Mouse (Mus musculus): ENCODE measurements around the gene Alk. TPM values are rescaled to one million over a fixed set of nuclear protein-coding genes. Genes with fewer than 3 reads are reported as not detected.

The Alk gene
- total and polyA plus RNA-seq, 3 experiments: 0.02 TPM; not detected in 2

DNA sequence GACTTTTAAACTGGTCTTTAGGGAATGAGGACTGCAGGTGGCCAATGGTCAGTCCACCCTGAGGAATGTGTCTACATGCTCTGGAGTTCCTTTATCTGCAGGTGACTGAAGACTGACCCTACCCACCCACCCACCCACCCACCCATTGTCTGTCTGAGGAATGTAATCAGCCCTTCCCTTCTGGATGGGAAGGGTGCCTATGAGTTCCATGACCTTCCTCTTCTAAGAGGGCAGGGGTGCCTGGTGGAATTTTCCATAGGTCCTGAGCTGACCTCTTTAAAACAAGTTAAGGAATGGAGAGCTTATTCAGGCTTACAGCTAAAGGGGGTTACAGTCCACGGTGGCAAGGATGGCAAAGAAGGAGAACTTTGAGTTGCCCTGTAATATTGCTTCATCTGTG, 43.7 kb downstream of the Alk start:
- no peak overlapping the region for H3K27ac ChIP-seq
- no peaks in the 10 kb centered on the region for H3K36me3 ChIP-seq (ENCODE audit: control insufficient read depth, insufficient read depth, low read length)
- WGBS: 69% methylated on average over 1 of the region's 1 CpGs
- no peaks in the 10 kb centered on the region for H3K27me3 ChIP-seq (ENCODE audit: control insufficient read depth, insufficient read depth, low read length)
- no peak for TF ChIP-seq CTCF (IDR thresholded peaks at IDR 0.05)
- TF ChIP-seq EP300 (IDR thresholded peaks at IDR 0.05; ENCODE audit: insufficient read depth, low read depth, low read length): no peak
- TF ChIP-seq POLR2A (IDR thresholded peaks at IDR 0.05; ENCODE audit: insufficient read depth, low read depth, low read length): no peak
- H3K79me2 ChIP-seq (replicated peaks; ENCODE audit: control insufficient read depth, insufficient read depth, low read length): no peaks in the 10 kb centered on the region
- no peak for DNase-seq
- H3K4me1 ChIP-seq (ENCODE audit: control insufficient read depth, insufficient read depth, low read length): no peaks in the 10 kb centered on the region
- no peak overlapping the region for H3K4me3 ChIP-seq
- intact Hi-C loops (cut with DNase I): no loop called here
- no peak overlapping the region for H3K9ac ChIP-seq (ENCODE audit: low read depth, low read length)

DNA sequence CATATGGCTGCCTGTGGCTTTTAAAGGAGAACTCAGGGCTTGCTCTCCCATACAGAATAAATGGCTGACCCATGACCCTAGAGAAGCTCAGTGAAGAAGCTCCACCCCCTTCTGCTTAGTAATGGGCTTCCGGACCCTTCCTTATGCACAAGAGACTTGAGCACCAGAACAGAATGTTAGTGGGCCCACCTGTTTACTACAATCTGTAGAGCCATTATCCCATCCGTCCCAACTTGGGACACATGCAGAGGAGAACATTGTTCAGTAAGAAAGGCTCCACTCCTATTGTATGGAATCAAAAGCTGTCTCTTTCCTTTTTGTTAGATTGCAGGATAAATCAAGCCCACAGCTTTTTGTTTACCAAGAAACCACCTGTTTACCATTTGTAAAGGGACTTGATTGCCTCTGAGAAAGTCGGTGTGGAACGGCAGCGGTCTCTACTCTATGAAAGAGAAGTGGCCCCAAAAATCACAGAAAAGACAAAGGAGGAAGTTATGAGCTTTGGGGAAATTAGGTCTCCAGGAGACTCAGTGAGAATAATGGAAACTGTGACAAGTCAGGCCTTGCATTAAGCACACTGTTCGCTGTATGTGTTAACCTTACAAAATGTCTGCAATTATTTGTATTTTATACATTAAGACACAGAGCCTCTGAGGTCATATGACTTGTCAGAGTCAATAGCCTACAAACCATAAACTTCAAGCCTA, 47.2 kb downstream of the Alk start:
- H3K27me3 ChIP-seq (ENCODE audit: control insufficient read depth, insufficient read depth, low read length): no peaks in the 10 kb centered on the region
- no peak overlapping the region for H3K4me3 ChIP-seq
- no peak for DNase-seq
- WGBS: 87% methylated on average over 6 of the region's 6 CpGs
- TF ChIP-seq POLR2A (IDR thresholded peaks at IDR 0.05; ENCODE audit: insufficient read depth, low read depth, low read length) (no peak), CTCF (IDR thresholded peaks at IDR 0.05) (no peak), EP300 (IDR thresholded peaks at IDR 0.05; ENCODE audit: insufficient read depth, low read depth, low read length) (no peak)
- H3K36me3 ChIP-seq (ENCODE audit: control insufficient read depth, insufficient read depth, low read length): no peaks in the 10 kb centered on the region
- H3K79me2 ChIP-seq (replicated peaks; ENCODE audit: control insufficient read depth, insufficient read depth, low read length): no peaks in the 10 kb centered on the region
- intact Hi-C loops (cut with DNase I): no loop called here
- H3K27ac ChIP-seq: no peak overlapping the region
- no peak overlapping the region for H3K9ac ChIP-seq (ENCODE audit: low read depth, low read length)
- H3K4me1 ChIP-seq (ENCODE audit: control insufficient read depth, insufficient read depth, low read length): no peaks in the 10 kb centered on the region

DNA sequence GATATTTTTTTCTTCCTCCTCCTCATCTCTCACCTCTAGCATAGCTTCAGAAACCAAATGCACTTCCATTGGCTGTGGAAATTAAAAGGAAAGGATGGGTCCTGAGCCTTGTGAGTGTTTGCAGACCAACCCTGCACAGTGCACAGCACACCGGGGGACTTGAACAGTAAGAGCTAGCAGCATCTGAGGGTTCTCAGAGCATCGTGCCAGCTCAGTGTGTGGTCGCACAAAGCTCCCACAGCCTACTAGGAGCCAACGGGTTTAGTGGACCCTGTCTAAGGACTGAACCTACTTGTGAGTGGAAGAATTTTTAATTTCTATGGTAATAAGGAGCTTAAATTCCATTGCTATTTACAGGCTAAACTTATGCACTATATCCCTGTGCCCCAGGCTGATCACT, 58.2 kb downstream of the Alk start:
- no peaks in the 10 kb centered on the region for H3K79me2 ChIP-seq (replicated peaks; ENCODE audit: control insufficient read depth, insufficient read depth, low read length)
- no peak for TF ChIP-seq EP300 (IDR thresholded peaks at IDR 0.05; ENCODE audit: insufficient read depth, low read depth, low read length)
- no peak for TF ChIP-seq CTCF (IDR thresholded peaks at IDR 0.05)
- no peak for TF ChIP-seq POLR2A (IDR thresholded peaks at IDR 0.05; ENCODE audit: insufficient read depth, low read depth, low read length)
- H3K4me1 ChIP-seq (ENCODE audit: control insufficient read depth, insufficient read depth, low read length): no peaks in the 10 kb centered on the region
- intact Hi-C loops (cut with DNase I): no loop called here
- 80% methylated on average over 4 of the region's 4 CpGs for WGBS
- H3K27me3 ChIP-seq (ENCODE audit: control insufficient read depth, insufficient read depth, low read length): no peaks in the 10 kb centered on the region
- no peak overlapping the region for H3K9ac ChIP-seq (ENCODE audit: low read depth, low read length)
- DNase-seq: no peak
- no peaks in the 10 kb centered on the region for H3K36me3 ChIP-seq (ENCODE audit: control insufficient read depth, insufficient read depth, low read length)
- H3K4me3 ChIP-seq: no peak overlapping the region
- H3K27ac ChIP-seq: no peak overlapping the region

DNA sequence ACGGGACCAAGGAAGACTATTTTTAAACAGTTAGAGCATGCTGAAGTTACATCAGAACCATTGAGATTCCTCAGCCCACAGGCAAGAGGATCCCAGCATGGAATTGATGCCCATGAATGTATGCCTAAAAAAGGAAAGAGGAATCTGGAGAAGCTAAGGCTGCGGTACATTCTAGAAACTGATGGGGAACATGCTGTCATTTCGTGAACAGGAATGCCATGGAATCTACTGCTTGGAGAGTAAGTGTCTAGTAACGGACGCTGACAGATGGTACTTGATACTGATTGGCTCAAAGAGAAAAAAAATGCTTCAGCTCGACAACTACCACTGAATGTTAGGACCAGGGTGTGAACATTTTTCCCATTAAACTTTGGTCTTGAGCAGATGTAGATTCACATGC, 69.1 kb downstream of the Alk start:
- Histone ChIP-seq H3K9ac (ENCODE audit: low read depth, low read length) (no peak overlapping the region), H3K27ac (no peak overlapping the region), H3K79me2 (replicated peaks; ENCODE audit: control insufficient read depth, insufficient read depth, low read length) (no peaks in the 10 kb centered on the region), H3K36me3 (ENCODE audit: control insufficient read depth, insufficient read depth, low read length) (no peaks in the 10 kb centered on the region), H3K4me1 (ENCODE audit: control insufficient read depth, insufficient read depth, low read length) (no peaks in the 10 kb centered on the region), H3K4me3 (no peak overlapping the region), H3K27me3 (ENCODE audit: control insufficient read depth, insufficient read depth, low read length) (no peaks in the 10 kb centered on the region)
- 65% methylated on average over 6 of the region's 6 CpGs for WGBS
- no peak for TF ChIP-seq EP300 (IDR thresholded peaks at IDR 0.05; ENCODE audit: insufficient read depth, low read depth, low read length)
- no peak for TF ChIP-seq POLR2A (IDR thresholded peaks at IDR 0.05; ENCODE audit: insufficient read depth, low read depth, low read length)
- no peak for TF ChIP-seq CTCF (IDR thresholded peaks at IDR 0.05)
- intact Hi-C loops (cut with DNase I): no loop called here
- DNase-seq: no peak

- Histone ChIP-seq H3K36me3 (ENCODE audit: control insufficient read depth, insufficient read depth, low read length) (no peaks in the 10 kb centered on the region), H3K9ac (ENCODE audit: low read depth, low read length) (no peak overlapping the region), H3K27ac (no peak overlapping the region), H3K4me3 (no peak overlapping the region), H3K79me2 (replicated peaks; ENCODE audit: control insufficient read depth, insufficient read depth, low read length) (no peaks in the 10 kb centered on the region), H3K4me1 (ENCODE audit: control insufficient read depth, insufficient read depth, low read length) (no peaks in the 10 kb centered on the region), H3K27me3 (ENCODE audit: control insufficient read depth, insufficient read depth, low read length) (no peaks in the 10 kb centered on the region)
- no peak for TF ChIP-seq CTCF (IDR thresholded peaks at IDR 0.05)
- no peak for TF ChIP-seq EP300 (IDR thresholded peaks at IDR 0.05; ENCODE audit: insufficient read depth, low read depth, low read length)
- TF ChIP-seq POLR2A (IDR thresholded peaks at IDR 0.05; ENCODE audit: insufficient read depth, low read depth, low read length): no peak
- DNase-seq: no peak
- 57% methylated on average over 6 of the region's 6 CpGs for WGBS
- intact Hi-C loops (cut with DNase I): no loop called here
These were observed 72.2 kb downstream of the Alk start for GRCm38 (mm10) chr17:72532266-72532665.

DNA sequence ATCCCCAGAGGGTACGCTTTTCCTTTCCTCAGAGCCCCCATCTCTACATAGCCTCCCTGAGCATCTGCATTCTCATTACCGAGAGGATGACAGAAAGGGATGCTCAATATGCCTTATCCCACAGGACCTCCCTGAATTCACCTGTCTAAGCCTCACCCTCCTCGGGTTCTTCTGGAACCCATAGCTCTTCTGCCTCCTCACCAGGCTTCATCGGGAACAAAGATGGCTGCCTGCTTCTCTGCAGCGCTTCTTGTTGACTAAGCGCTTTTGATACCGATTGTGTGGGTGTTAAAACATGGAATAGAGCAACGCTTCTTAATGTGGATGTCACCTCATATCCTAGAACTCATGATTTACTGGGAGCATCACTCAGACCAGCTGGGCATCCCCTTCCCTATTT, 75.9 kb downstream of the Alk start:
- H3K4me1 ChIP-seq (ENCODE audit: control insufficient read depth, insufficient read depth, low read length): no peaks in the 10 kb centered on the region
- WGBS: 91% methylated on average over 8 of the region's 8 CpGs
- no peaks in the 10 kb centered on the region for H3K27me3 ChIP-seq (ENCODE audit: control insufficient read depth, insufficient read depth, low read length)
- TF ChIP-seq POLR2A (IDR thresholded peaks at IDR 0.05; ENCODE audit: insufficient read depth, low read depth, low read length): no peak
- no peak for TF ChIP-seq CTCF (IDR thresholded peaks at IDR 0.05)
- TF ChIP-seq EP300 (IDR thresholded peaks at IDR 0.05; ENCODE audit: insufficient read depth, low read depth, low read length): no peak
- no peak overlapping the region for H3K27ac ChIP-seq
- no peak for DNase-seq
- intact Hi-C loops (cut with DNase I): no loop called here
- no peaks in the 10 kb centered on the region for H3K79me2 ChIP-seq (replicated peaks; ENCODE audit: control insufficient read depth, insufficient read depth, low read length)
- no peak overlapping the region for H3K4me3 ChIP-seq
- H3K36me3 ChIP-seq (ENCODE audit: control insufficient read depth, insufficient read depth, low read length): no peaks in the 10 kb centered on the region
- H3K9ac ChIP-seq (ENCODE audit: low read depth, low read length): no peak overlapping the region
